10 mouse cellular contexts compared by ENCODE assay signal in the genomic region with DNA sequence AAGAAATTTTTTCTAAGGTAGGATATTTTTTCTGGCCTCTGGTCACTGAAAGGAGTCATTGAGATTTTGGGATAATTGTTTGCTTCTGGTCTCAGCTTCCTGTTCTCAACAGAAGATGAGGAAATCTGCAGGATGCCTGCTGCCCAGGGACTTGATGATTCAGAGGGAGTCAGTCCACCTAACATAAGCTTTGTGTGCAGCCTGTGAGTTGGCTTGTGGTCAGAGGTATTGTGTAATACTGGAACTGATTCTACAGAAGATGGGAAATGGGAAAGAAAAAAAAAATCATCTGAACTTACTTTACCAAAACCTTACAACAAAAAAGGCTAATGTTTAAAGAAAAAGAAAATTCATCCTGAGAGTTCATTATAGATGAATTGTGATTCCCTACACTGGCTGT. TPM values are rescaled to one million over a fixed set of nuclear protein-coding genes. Genes with fewer than 3 reads are reported as not detected.
DNase-seq lines count a peak whose midpoint lies in the region; ATAC-seq lines count a peak whose summit lies in the region.
"Had no signal": no experiment of that assay in that cellular context is flagged by ENCODE, and none has a peak within 500 bp of the region (broad histone marks: within the 10 kb centered on the region; RNA-seq: fewer than 3 reads in every experiment).

No protein-coding gene starts in this region.

- DNase-seq in frontal cortex, postnatal 36 days (ENCODE audit: low spot score in 2 of 2) = no peak
- peak; percentile 21 for DNase-seq in urinary bladder, postnatal 14 days (ENCODE audit: low spot score)
- DNase-seq in urinary bladder, adult 2 months (ENCODE audit: low spot score) = no peak
- DNase-seq in gastrocnemius, postnatal 25 days = peak; percentile 15
- no peak for DNase-seq in thymus, postnatal 36 days
- DNase-seq in thymus, postnatal 0 days (ENCODE audit: low spot score) = no peak
- DNase-seq in urinary bladder, postnatal 10 days (ENCODE audit: low spot score) = no peak
- DNase-seq: kidney, adult 8-10 months; layer of hippocampus, adult 9-11 months had no signal

- ATAC-seq in frontal cortex, adult (ENCODE audit: low TSS enrichment) = peak; percentile 74

RNA-seq across cellular contexts. Expression of a gene that starts 49.2 kb away (rescaled TPM):
- 126 and 175 TPM in 2 replicates for polyA plus RNA-seq in urinary bladder, adult 2 months (2012; rRNA removed)
- total RNA-seq in gastrocnemius, postnatal 25 days (2021) = 10 to 100 TPM; 20.5 to 22.9 TPM
- polyA plus RNA-seq in thymus, postnatal 0 days (2015; fragmentation: Nextera tagmentation; extraction: Ambion mirVana) = 35.6 and 41.2 TPM in 2 replicates

Comparison
In these comparisons a context has a peak if more than half of its experiments do, and no peak if none do; other contexts are left out.
1. DNase-seq: peak in urinary bladder, postnatal 14 days (single experiment) and gastrocnemius, postnatal 25 days (single experiment); none in frontal cortex, postnatal 36 days (0 of 2), urinary bladder, adult 2 months (single experiment), thymus, postnatal 36 days (0 of 2), thymus, postnatal 0 days (single experiment) and urinary bladder, postnatal 10 days (single experiment).